Mouse (Mus musculus) kidney, postnatal 0 days (tissue): ENCODE data around the gene Igsf21. TPM values are rescaled to one million over a fixed set of nuclear protein-coding genes. Genes with fewer than 3 reads are reported as not detected.
A peak's percentile ranks its signal among the peaks of the same experiment; 100 is the strongest.

Source experiments
- ATAC-seq: fragments of 200-750 bp; cut with Nextera tagmentation; replicated peaks from 2 replicates; pipeline ENCODE4 v1.8.0; 2017; ENCODE audit warnings: low read depth, moderate number of reproducible peaks, moderate TSS enrichment, moderate library complexity; ENCODE audit not compliant: low FRiP score
- DNase-seq: peaks from one replicate; pipeline ENCODE4 v3.0.0-alpha.2; 2016; ENCODE audit warnings: low spot score
- H3K27ac ChIP-seq: fragments of 300-500 bp; sonication (generic); 2 replicates; pipeline ENCODE4 v1.5.1; 2014; ENCODE audit warnings: mild to moderate bottlenecking
- H3K27me3 ChIP-seq: fragments of 300-500 bp; sonication (generic); 2 replicates; pipeline ENCODE4 v1.6.1; 2014; ENCODE audit warnings: low read length, mixed read lengths; ENCODE audit not compliant: insufficient read depth
- H3K36me3 ChIP-seq: fragments of 300-500 bp; sonication (generic); 2 replicates; pipeline ENCODE4 v1.6.1; 2014; ENCODE audit warnings: low read length, mixed read lengths; ENCODE audit not compliant: insufficient read depth
- H3K4me1 ChIP-seq: fragments of 300-500 bp; sonication (generic); replicated peaks from 2 replicates; pipeline ENCODE4 v1.6.1; 2014; ENCODE audit warnings: antibody characterized with exemption, low read length, mixed read lengths; ENCODE audit not compliant: insufficient read depth
- H3K4me2 ChIP-seq: fragments of 300-500 bp; sonication (generic); 2 replicates; pipeline ENCODE4 v1.6.1; 2014; ENCODE audit warnings: mild to moderate bottlenecking, low read length, moderate library complexity, mixed read lengths
- H3K4me3 ChIP-seq: fragments of 300-500 bp; sonication (generic); replicated peaks from 2 replicates; pipeline ENCODE4 v1.5.1; 2014; ENCODE audit warnings: low read depth, low read length
- H3K9ac ChIP-seq: fragments of 300-500 bp; sonication (generic); 2 replicates; pipeline ENCODE4 v1.6.1; 2014; ENCODE audit warnings: low read depth, low read length
- H3K9me3 ChIP-seq: fragments of 300-500 bp; sonication (generic); replicated peaks from 2 replicates; pipeline ENCODE4 v1.6.1; 2016; ENCODE audit warnings: low read length, inconsistent platforms, mixed read lengths
- CTCF ChIP-seq: IDR thresholded peaks from 2 replicates; pipeline ENCODE4 v1.5.1; 2016; ENCODE audit warnings: antibody characterized with exemption, low read depth, mild to moderate bottlenecking, moderate library complexity
- WGBS: fragments of 180-500 bp; shearing (Covaris S2); extraction: QIAGEN DNeasy Blood & Tissue Kit; methylation state at CpG from one replicate; pipeline ENCODE4 v1.1.7; 2014; 5-methylcytosine and 5-hydroxymethylcytosine counted together
- polyA plus RNA-seq: library from polyadenylated mRNA; unstranded; fragments of >200 nt; fragmentation: Nextera tagmentation; extraction: Ambion mirVana; gene quantifications from 2 replicates; pipeline ENCODE4 v1.2.1, GENCODE M21; 2015

Gene Igsf21
- polyA plus RNA-seq, 1 experiment from 2014 or later = 1.3 TPM

DNA sequence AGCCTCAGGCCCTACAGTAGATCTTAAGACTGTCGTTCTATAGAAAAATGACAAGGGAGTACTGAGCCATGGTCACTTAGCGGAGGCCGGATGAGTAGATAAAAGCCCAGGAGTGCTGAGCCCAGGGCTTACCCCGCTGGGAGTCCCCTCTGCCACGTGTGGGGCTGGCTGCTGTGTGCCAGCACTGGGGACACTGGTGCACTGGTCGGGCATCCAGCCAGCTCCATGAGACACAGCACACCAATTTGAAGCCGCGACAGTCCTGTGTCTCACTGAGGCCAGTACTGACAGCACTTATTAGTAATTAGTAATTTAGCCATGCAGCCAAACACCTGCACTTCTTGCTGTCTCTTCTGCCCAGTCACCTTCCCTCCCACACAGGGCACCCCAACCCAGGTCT lies 28.6 kb downstream of the Igsf21 start:
- DNase-seq = no peak
- peaks cover 17% of the 10 kb centered on the region for H3K4me1 ChIP-seq
- no peaks in the 10 kb centered on the region for H3K36me3 ChIP-seq
- no peaks in the 10 kb centered on the region for H3K9me3 ChIP-seq
- H3K4me3 ChIP-seq = no peak overlapping the region
- ATAC-seq = no peak
- peaks cover 3% of the 10 kb centered on the region; the same call in 1 of the 2 replicates for H3K27me3 ChIP-seq
- TF ChIP-seq CTCF = no peak
- 77% methylated on average over 8 of the region's 8 CpGs for WGBS
- H3K4me2 ChIP-seq = no peak overlapping the region
- no peak overlapping the region for H3K9ac ChIP-seq
- H3K27ac ChIP-seq = no peak overlapping the region

GRCm38 (mm10) chr4:140216096-140216495 lies 30.5 kb downstream of the Igsf21 start:
- no peak overlapping the region for H3K4me3 ChIP-seq
- H3K4me2 ChIP-seq = no peak overlapping the region
- peak; percentile 8; the same call in 1 of the 2 replicates for TF ChIP-seq CTCF
- no peak overlapping the region for H3K9ac ChIP-seq
- ATAC-seq (no peak), DNase-seq (no peak)
- no peaks in the 10 kb centered on the region for H3K36me3 ChIP-seq
- no peak overlapping the region for H3K27ac ChIP-seq
- no peaks in the 10 kb centered on the region for H3K9me3 ChIP-seq
- peaks cover 3% of the 10 kb centered on the region; the same call in 1 of the 2 replicates for H3K27me3 ChIP-seq
- peaks cover 17% of the 10 kb centered on the region for H3K4me1 ChIP-seq
- 84% methylated on average over 8 of the region's 8 CpGs for WGBS

GRCm38 (mm10) chr4:140215205-140215604 lies 31.4 kb downstream of the Igsf21 start:
- DNase-seq (peak; percentile 16), ATAC-seq (no peak)
- H3K27ac ChIP-seq = no peak overlapping the region
- peaks cover 11% of the 10 kb centered on the region for H3K4me1 ChIP-seq
- 27% methylated on average over 9 of the region's 9 CpGs for WGBS
- TF ChIP-seq CTCF = no peak
- H3K36me3 ChIP-seq = no peaks in the 10 kb centered on the region
- H3K9ac ChIP-seq = no peak overlapping the region
- H3K27me3 ChIP-seq = peaks cover 3% of the 10 kb centered on the region; the same call in 1 of the 2 replicates
- H3K4me3 ChIP-seq = no peak overlapping the region
- H3K4me2 ChIP-seq = no peak overlapping the region
- H3K9me3 ChIP-seq = no peaks in the 10 kb centered on the region

DNA sequence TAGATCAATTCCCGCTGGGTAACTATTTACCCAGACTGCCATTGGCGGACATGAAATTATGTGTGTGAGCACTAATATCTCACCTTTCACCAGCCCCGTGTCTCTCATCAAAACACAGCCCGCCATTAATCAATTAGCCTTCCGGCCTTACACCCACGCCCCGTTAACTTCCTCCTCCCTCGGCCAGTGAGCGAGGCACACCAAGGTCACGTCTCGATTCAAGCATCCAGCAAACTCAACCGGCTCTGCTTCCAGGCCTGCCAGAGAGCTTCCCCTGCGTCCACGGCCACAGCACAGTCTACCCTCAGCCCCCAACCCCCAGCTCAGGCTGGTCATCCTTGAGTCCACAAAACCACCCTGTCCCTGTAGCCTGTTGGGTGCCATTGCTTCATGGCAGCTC lies 32.2 kb downstream of the Igsf21 start:
- no peaks in the 10 kb centered on the region for H3K36me3 ChIP-seq
- peaks cover 3% of the 10 kb centered on the region; the same call in 1 of the 2 replicates for H3K27me3 ChIP-seq
- WGBS = 8% methylated on average over 14 of the region's 14 CpGs
- DNase-seq (peak; percentile 42), ATAC-seq (no peak; the same call in 1 of the 2 replicates)
- H3K4me1 ChIP-seq = peaks cover 11% of the 10 kb centered on the region
- no peaks in the 10 kb centered on the region for H3K9me3 ChIP-seq
- no peak overlapping the region for H3K9ac ChIP-seq
- no peak overlapping the region for H3K4me2 ChIP-seq
- H3K4me3 ChIP-seq = no peak overlapping the region
- no peak for TF ChIP-seq CTCF
- no peak overlapping the region for H3K27ac ChIP-seq

DNA sequence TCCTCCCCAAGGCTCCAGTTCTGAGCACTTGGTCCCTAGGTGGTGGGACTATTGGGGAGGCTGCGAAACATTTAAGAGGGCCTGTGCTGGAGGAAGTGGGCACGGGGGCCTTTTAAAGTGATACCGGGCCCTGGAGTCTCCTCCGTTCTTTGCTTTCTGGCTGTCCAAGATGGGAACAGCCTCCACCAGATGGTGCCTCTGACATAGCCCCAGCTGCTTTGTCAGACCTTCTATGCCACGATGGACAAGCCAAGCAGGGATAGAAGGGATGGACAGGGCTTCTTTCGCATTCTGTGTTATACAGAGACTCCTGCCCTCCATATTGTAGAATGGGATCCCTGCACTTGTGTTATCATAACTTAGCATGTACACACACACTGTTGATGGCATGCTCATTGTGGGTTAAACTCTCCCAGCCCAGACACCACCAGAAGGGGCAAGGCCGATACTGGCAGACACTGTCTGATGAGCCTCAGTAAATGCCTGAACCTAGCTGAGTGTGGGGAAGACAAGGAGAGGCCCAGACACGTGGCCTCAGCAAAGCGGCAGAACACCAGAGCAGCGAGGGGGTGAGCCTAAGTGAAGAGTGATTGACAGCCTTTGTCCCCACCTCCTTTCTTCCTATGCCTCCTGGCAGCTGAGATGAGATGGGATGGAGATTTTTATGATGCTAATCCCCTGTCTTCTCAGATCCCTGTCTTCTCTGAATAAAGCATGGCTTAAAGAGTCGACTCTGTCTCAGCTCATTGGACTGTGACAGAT lies 36.3 kb downstream of the Igsf21 start:
- DNase-seq (no peak), ATAC-seq (no peak)
- no peaks in the 10 kb centered on the region for H3K9me3 ChIP-seq
- H3K4me3 ChIP-seq = no peak overlapping the region
- no peak overlapping the region for H3K27ac ChIP-seq
- no peak for TF ChIP-seq CTCF
- H3K9ac ChIP-seq = no peak overlapping the region
- H3K4me2 ChIP-seq = no peak overlapping the region
- 70% methylated on average over 11 of the region's 11 CpGs for WGBS
- H3K4me1 ChIP-seq = peaks cover 11% of the 10 kb centered on the region
- no peaks in the 10 kb centered on the region for H3K27me3 ChIP-seq
- no peaks in the 10 kb centered on the region for H3K36me3 ChIP-seq

GRCm38 (mm10) chr4:140205811-140206231 lies 40.8 kb downstream of the Igsf21 start:
- Histone ChIP-seq H3K4me1 (no peaks in the 10 kb centered on the region), H3K27me3 (no peaks in the 10 kb centered on the region), H3K4me2 (no peak overlapping the region), H3K9me3 (no peaks in the 10 kb centered on the region), H3K9ac (no peak overlapping the region), H3K4me3 (no peak overlapping the region), H3K36me3 (no peaks in the 10 kb centered on the region), H3K27ac (no peak overlapping the region)
- DNase-seq = no peak
- no peak for ATAC-seq
- 63% methylated on average over 12 of the region's 12 CpGs for WGBS
- no peak for TF ChIP-seq CTCF
